Mouse (Mus musculus) forebrain, embryonic 11.5 days (tissue): ENCODE data around the gene Pla2g7. TPM values are rescaled to one million over a fixed set of nuclear protein-coding genes. Genes with fewer than 3 reads are reported as not detected.

ENCODE experiments used
- ATAC-seq: fragments of 200-750 bp; cut with Nextera tagmentation; replicated peaks from 2 replicates; pipeline ENCODE4 v1.8.0; 2017; ENCODE audit warnings: moderate TSS enrichment; ENCODE audit not compliant: low FRiP score
- DNase-seq: peaks from one replicate; pipeline ENCODE4 v3.0.0-alpha.2; 2017; ENCODE audit warnings: low spot score
- H3K27ac ChIP-seq: fragments of 300-500 bp; sonication (generic); 2 replicates; pipeline ENCODE4 v1.5.1; 2014; ENCODE audit warnings: low read depth, low read length
- H3K27me3 ChIP-seq: fragments of 300-500 bp; sonication (generic); 2 replicates; pipeline ENCODE4 v1.6.1; 2014; ENCODE audit warnings: mild to moderate bottlenecking, low read length, mixed read lengths; ENCODE audit not compliant: control insufficient read depth, insufficient read depth
- H3K36me3 ChIP-seq: fragments of 300-500 bp; sonication (generic); 2 replicates; pipeline ENCODE4 v1.6.1; 2014; ENCODE audit warnings: mild to moderate bottlenecking, low read length, moderate library complexity, mixed read lengths; ENCODE audit not compliant: control insufficient read depth, insufficient read depth
- H3K4me1 ChIP-seq: fragments of 300-500 bp; sonication (generic); replicated peaks from 2 replicates; pipeline ENCODE4 v1.6.1; 2014; ENCODE audit warnings: low read length, mixed read lengths; ENCODE audit not compliant: control insufficient read depth, insufficient read depth
- H3K4me2 ChIP-seq: fragments of 300-500 bp; sonication (generic); 2 replicates; pipeline ENCODE4 v1.6.1; 2014; ENCODE audit warnings: low read depth, mild to moderate bottlenecking, low read length, moderate library complexity, mixed read lengths; ENCODE audit not compliant: severe bottlenecking
- H3K4me3 ChIP-seq: fragments of 300-500 bp; sonication (generic); 2 replicates; pipeline ENCODE4 v1.5.1; 2014; ENCODE audit warnings: low read depth, low read length
- H3K9ac ChIP-seq: fragments of 300-500 bp; sonication (generic); 2 replicates; pipeline ENCODE4 v1.6.1; 2014; ENCODE audit warnings: low read length
- H3K9me3 ChIP-seq: fragments of 300-500 bp; sonication (generic); 2 replicates; pipeline ENCODE4 v1.6.1; 2016; ENCODE audit warnings: low read length, mixed read lengths; ENCODE audit not compliant: control insufficient read depth
- WGBS: fragments of 180-500 bp; shearing (Covaris S2); extraction: QIAGEN DNeasy Blood & Tissue Kit; methylation state at CpG from one replicate; pipeline ENCODE4 v1.1.7; 2014; 5-methylcytosine and 5-hydroxymethylcytosine counted together
- polyA plus RNA-seq: library from polyadenylated mRNA; unstranded; fragments of >200 nt; fragmentation: Nextera tagmentation; extraction: Ambion mirVana; gene quantifications from 2 replicates; pipeline ENCODE4 v1.2.1, GENCODE M21; 2014

Gene Pla2g7
- polyA plus RNA-seq, 1 experiment from 2014 or later = 3.3 TPM

GRCm38 (mm10) chr17:43543539-43543938 is 24.4 kb upstream of the Pla2g7 start, which contains the start of gene Ankrd66:
Ankrd66 (minus strand) TSS chr17:43543639.
- H3K9ac ChIP-seq = no peak within 1 kb of the TSS
- ATAC-seq (no peak), DNase-seq (no peak)
- no peak within 1 kb of the TSS for H3K27ac ChIP-seq
- H3K4me3 ChIP-seq = no peak within 1 kb of the TSS
- no peaks in the 10 kb centered on the region for H3K9me3 ChIP-seq
- no peak within 1 kb of the TSS for H3K4me2 ChIP-seq
- no peaks in the 10 kb centered on the region for H3K36me3 ChIP-seq
- H3K27me3 ChIP-seq = no peaks in the 10 kb centered on the region
- H3K4me1 ChIP-seq = no peaks in the 10 kb centered on the region
- WGBS = 83% methylated on average over 1 of the region's 1 CpGs

- WGBS = 83% methylated on average over 4 of the region's 4 CpGs
- DNase-seq = no peak
- Histone ChIP-seq H3K9ac (no peak overlapping the region), H3K27me3 (no peaks in the 10 kb centered on the region), H3K36me3 (no peaks in the 10 kb centered on the region), H3K9me3 (no peaks in the 10 kb centered on the region), H3K27ac (no peak overlapping the region), H3K4me3 (no peak overlapping the region), H3K4me1 (no peaks in the 10 kb centered on the region), H3K4me2 (no peak overlapping the region)
- no peak for ATAC-seq
Observed at GRCm38 (mm10) chr17:43544040-43544439, 23.9 kb upstream of the Pla2g7 start.

GRCm38 (mm10) chr17:43551122-43551630 is 16.7 kb upstream of the Pla2g7 start:
- no peak overlapping the region for H3K4me3 ChIP-seq
- no peaks in the 10 kb centered on the region for H3K9me3 ChIP-seq
- H3K27me3 ChIP-seq = no peaks in the 10 kb centered on the region
- H3K4me1 ChIP-seq = no peaks in the 10 kb centered on the region
- DNase-seq (no peak), ATAC-seq (no peak)
- H3K9ac ChIP-seq = no peak overlapping the region
- no peaks in the 10 kb centered on the region for H3K36me3 ChIP-seq
- WGBS = 39% methylated on average over 3 of the region's 3 CpGs
- H3K27ac ChIP-seq = no peak overlapping the region
- H3K4me2 ChIP-seq = no peak overlapping the region

- no peaks in the 10 kb centered on the region for H3K4me1 ChIP-seq
- H3K27ac ChIP-seq = no peak overlapping the region
- ATAC-seq = no peak
- H3K27me3 ChIP-seq = no peaks in the 10 kb centered on the region
- DNase-seq = no peak
- WGBS = 85% methylated on average over 12 of the region's 12 CpGs
- no peaks in the 10 kb centered on the region for H3K36me3 ChIP-seq
- H3K9ac ChIP-seq = no peak overlapping the region
- H3K9me3 ChIP-seq = no peaks in the 10 kb centered on the region
- no peak overlapping the region for H3K4me3 ChIP-seq
- no peak overlapping the region for H3K4me2 ChIP-seq
Observed at GRCm38 (mm10) chr17:43554516-43555403, 13.1 kb upstream of the Pla2g7 start.

GRCm38 (mm10) chr17:43557104-43557503 is 10.8 kb upstream of the Pla2g7 start:
- no peaks in the 10 kb centered on the region for H3K4me1 ChIP-seq
- H3K9me3 ChIP-seq = no peaks in the 10 kb centered on the region
- H3K27me3 ChIP-seq = no peaks in the 10 kb centered on the region
- no peaks in the 10 kb centered on the region for H3K36me3 ChIP-seq
- no peak overlapping the region for H3K9ac ChIP-seq
- WGBS = 85% methylated on average over 4 of the region's 4 CpGs
- H3K4me2 ChIP-seq = no peak overlapping the region
- no peak overlapping the region for H3K4me3 ChIP-seq
- H3K27ac ChIP-seq = no peak overlapping the region
- ATAC-seq (no peak), DNase-seq (no peak)

- H3K27me3 ChIP-seq = no peaks in the 10 kb centered on the region
- no peak overlapping the region for H3K4me3 ChIP-seq
- H3K9me3 ChIP-seq = no peaks in the 10 kb centered on the region
- no peak overlapping the region for H3K4me2 ChIP-seq
- WGBS = 53% methylated on average over 6 of the region's 6 CpGs
- H3K36me3 ChIP-seq = no peaks in the 10 kb centered on the region
- no peaks in the 10 kb centered on the region for H3K4me1 ChIP-seq
- no peak overlapping the region for H3K27ac ChIP-seq
- no peak overlapping the region for H3K9ac ChIP-seq
- ATAC-seq (no peak), DNase-seq (no peak)
Observed at GRCm38 (mm10) chr17:43557541-43558090, 10.3 kb upstream of the Pla2g7 start.

GRCm38 (mm10) chr17:43558678-43559077 is 9.2 kb upstream of the Pla2g7 start:
- no peak overlapping the region for H3K27ac ChIP-seq
- no peaks in the 10 kb centered on the region for H3K27me3 ChIP-seq
- no peak for DNase-seq
- 82% methylated on average over 3 of the region's 3 CpGs for WGBS
- no peaks in the 10 kb centered on the region for H3K36me3 ChIP-seq
- no peak overlapping the region for H3K4me2 ChIP-seq
- no peak overlapping the region for H3K4me3 ChIP-seq
- H3K9ac ChIP-seq = no peak overlapping the region
- H3K9me3 ChIP-seq = no peaks in the 10 kb centered on the region
- H3K4me1 ChIP-seq = no peaks in the 10 kb centered on the region
- ATAC-seq = no peak

GRCm38 (mm10) chr17:43563192-43563987 is 4.5 kb upstream of the Pla2g7 start:
- peaks cover 2% of the 10 kb centered on the region; the same call in 1 of the 2 replicates for H3K4me1 ChIP-seq
- 93% methylated on average over 7 of the region's 7 CpGs for WGBS
- H3K9me3 ChIP-seq = no peaks in the 10 kb centered on the region
- no peak overlapping the region for H3K9ac ChIP-seq
- DNase-seq (no peak), ATAC-seq (no peak)
- H3K36me3 ChIP-seq = no peaks in the 10 kb centered on the region
- H3K27me3 ChIP-seq = no peaks in the 10 kb centered on the region
- no peak overlapping the region for H3K4me2 ChIP-seq
- no peak overlapping the region for H3K4me3 ChIP-seq
- H3K27ac ChIP-seq = no peak overlapping the region
